Mouse (Mus musculus) frontal cortex, adult 2 months (tissue): ENCODE measurements around the gene Usf2. TPM values are rescaled to one million over a fixed set of nuclear protein-coding genes. Genes with fewer than 3 reads are reported as not detected.
A peak's percentile ranks its signal among the peaks of the same experiment; 100 is the strongest.
"Not testable (repeated sequence)": the region's sequence is repeated elsewhere in the genome, so short reads cannot be mapped to it uniquely, and the experiment has no call there.

Experiments
- DNase-seq, 2 experiments: peaks; one replicate each; pipeline ENCODE4 v3.0.0; 2022; ENCODE audit warnings: low spot score in 1 of 2; ENCODE audit errors: extremely low spot score in 1 of 2
- polyA plus RNA-seq: library from polyadenylated mRNA; depleted of rRNA; stranded (reverse); fragments of >200 nt; gene quantifications from 2 replicates; pipeline ENCODE4 v1.2.3, GENCODE M21; 2012

The Usf2 gene
- polyA plus RNA-seq, 1 experiment = 251 TPM

DNA sequence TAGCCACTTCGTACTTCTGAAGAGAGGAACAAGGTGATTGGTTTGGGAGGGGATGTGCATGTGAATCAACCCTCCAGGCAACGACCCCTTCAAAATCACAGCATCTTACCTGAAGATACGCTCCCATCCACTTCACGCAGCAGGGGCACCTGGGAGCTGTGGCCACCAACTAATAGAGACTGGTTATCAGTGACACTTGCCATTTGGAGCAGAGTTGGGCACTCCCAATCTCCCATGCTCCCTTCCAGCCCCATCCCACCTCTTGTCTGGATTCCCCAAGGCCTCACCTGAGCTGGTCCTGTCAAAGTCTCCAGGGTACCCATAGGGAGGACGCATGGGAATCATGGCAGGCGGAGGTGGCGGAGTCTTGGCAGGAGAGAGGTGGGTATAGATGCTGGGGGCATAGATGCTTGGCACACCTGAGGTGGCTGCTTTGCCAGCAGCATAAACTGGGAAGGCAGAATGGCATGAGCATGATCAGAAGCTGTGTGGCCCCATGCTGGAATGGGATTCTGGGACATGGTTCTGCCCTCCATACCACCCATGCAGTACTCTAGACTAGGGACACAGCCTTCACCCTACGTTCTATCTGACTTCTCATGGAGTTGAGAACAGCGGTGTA lies 2.4 kb upstream of the Usf2 start:
- no peak for DNase-seq

DNA sequence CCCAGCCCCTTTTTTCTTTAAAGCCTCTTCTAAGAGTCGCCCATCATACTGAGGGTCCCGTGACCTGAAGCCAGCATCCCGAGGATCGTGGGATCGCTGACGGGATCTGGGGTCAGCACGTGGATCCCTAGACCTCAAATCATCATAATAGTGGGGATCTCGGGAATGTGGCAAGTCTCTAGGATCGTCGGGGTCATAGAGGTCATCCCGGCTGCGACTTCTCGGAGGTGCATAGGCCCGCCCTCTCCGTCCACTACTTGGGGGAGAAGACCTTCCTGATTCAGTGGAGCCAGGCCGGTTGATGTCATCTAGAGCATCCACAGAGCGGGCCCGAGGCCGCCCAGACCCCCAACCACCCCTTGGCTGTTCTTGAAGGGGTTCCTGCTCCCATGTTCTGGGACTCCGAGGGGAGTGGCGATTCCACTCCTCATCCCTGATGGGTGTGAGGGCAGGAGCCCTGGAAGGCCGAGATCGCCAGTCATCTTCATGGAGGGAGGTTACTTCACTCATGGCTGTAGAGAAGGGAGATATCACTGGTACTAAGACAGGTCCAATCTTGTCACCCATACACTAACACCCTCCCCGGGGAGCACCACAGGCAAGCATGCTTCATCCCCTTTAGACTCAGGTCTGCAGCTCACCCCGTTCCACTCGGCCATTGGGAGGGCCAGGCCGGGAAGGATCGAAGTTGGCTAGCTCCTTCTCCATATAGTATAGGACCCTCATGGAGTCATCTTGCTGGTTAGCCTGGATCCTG lies 1.7 kb upstream of the Usf2 start:
- DNase-seq = no peak

DNA sequence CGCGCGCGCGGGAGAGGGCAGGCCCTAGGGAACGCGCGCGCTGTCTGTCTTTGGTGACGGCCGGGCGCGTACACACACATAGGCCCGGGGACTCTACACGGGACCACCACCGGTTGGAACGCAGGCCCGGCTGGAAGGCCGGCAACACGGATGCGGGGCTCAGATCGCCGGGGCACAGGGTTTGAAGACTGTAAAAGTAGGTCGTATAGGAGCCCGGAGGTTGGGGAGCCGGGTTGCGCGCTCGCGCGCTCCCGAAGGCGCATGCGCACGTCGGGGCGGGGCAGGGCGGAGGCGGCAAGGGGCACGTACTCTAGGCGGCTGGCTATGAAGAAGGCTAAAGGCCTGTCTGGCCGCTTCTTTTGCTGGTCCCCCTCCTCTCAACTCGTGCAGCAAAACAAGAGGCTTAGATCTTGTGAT lies 772 bp upstream of the Usf2 start:
- DNase-seq = peak; percentile 79 to 90

- no peak for DNase-seq
These were observed 249 bp downstream of the Usf2 start for GRCm38 (mm10) chr7:30956357-30956751.

DNA sequence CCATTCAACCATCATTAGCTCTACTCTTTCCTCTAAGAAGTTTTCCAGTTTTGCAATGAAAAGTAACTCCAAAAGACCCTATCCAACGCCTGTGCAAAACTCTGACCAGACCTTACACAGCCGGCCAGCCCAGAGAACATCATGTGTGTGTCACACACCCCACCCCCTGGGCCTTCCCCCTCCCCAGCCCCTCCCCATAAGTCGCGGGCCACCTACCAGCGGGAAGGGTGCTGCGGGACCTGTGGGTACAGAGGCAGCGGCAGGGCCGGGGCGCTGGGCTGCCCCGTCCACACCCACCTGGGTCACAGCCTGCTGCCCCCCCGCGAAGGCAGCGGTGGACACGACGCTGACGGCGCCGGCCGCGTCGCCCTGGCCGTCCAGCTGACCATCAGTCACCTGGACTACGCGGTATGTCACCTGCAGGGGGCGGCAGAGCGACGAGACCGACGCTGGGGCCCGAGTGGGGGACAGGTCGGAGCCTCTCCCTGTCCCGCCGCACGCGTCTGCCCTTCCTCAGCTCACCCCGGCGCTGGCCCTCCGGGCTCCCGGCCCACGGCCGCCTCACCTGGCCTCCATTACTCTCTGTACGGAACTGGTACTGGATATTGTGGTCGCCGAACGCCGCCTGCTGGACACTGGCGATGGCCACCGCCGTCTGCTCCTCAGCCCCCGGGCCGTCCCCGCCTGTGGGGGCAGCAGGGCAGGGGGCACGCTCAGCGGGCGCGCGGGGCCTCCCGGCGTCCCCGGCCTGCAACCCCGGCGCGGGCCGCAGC lies 833 bp downstream of the Usf2 start:
- DNase-seq = peak in 1 of 2 experiments; percentile 80

DNA sequence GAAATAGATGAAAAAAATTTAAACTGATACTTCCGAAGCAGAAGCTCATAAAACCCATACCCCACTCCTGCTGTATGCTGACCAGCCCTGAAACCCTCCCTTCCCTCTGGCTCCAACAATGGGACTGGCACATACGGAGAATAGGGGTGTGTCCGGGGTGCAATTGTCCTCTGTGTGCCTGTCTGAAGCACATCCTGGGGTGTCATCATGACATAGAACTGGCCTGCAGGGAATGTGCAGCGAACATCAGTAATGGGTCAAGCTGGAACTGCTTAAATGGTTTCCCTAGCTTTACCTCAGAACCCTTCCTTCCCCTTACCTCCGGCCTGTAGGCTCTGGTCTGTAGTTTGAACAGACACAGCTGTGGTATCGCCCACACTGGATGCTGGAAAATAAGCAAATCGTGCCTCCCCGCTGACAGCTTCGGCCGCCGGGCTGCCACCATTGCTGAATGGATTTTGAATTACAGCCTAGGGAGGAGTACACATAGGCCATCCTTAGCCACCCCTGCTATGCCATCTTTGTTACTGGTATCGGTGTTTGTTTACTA lies 1.6 kb downstream of the Usf2 start:
- DNase-seq = peak in 1 of 2 experiments; percentile 16

DNA sequence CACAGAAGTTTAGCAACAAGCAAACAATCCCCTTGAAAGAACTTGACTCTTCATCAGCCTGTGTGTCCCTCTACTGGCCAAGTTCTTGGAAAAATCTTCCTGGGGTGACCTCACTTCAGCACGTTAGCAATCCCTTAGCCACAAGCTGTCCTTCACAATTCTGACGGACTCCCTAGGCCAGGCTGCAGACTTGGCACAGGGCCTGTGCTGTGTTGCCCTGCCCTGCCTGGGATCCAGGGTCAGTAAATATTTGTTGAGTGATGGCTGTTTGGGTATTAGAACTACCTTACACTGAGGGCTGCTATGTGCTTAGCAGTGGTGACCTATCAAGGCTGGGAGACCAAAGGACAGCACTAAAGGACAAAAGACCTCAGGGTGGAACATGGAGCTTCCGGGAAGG lies 2.6 kb downstream of the Usf2 start:
- no peak for DNase-seq

- no peak for DNase-seq
These were observed 3.1 kb downstream of the Usf2 start for GRCm38 (mm10) chr7:30953459-30953858.

DNA sequence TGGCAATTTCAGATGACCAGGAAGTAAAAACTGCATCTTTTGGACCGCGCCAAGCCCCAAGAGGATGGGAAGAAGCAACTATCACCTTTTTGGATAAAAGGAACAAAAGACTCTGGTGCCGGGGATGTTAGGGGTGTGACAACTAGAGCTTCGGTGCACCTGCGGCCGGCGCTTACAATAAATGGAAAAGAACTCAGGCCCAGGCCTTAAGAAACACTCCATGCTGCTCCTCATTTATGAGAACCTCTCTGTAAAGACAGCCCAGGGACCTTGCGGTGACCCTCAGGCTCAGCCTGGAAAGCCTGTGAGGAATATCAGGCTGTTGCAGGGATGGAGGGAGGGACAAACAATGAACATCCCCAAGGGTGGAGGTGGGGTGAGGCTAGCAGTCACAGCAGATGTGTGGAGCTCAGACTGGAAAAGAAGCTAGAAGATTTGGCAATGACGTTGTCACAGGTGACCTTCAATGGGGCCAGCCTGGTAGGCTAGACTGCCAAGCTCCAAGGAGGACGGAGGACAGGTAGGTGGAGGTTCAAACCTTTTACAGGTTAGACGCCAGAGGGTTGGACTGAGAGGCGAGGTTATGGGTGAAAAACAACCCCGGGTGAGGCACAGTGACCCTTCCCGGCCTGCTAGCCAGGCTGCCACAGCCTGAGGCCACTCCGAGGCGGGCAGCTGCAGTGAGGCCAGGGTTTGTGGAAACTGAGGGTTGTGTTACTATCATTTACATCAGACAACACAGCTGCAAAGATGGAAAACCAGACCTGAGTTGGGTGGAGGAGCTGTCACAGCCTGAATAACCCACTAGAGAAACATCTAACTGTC lies 4.0 kb downstream of the Usf2 start:
- DNase-seq = no peak

- DNase-seq = not testable (repeated sequence)
These were observed 6.7 kb downstream of the Usf2 start for GRCm38 (mm10) chr7:30949902-30950301.

DNA sequence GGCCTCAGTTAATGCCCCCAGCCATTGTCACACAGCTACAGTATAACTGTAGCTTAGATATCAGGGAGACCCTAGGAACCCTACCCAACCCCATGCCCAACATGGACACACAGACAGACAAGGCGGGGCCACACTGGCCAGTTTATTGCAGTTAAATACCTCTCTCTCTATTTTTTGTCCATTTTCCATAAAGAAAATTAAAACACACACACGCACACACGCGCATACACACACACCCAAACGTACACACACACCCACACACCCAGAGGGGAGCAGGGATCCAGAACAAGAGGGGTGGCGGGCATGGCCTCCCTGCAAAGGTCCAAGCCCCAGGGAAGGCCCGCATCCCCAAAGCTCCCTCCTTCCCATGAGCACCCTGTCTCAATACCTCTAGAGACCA lies 10.7 kb downstream of the Usf2 start:
- DNase-seq = no peak

GRCm38 (mm10) chr7:30945466-30945865 lies 11.1 kb downstream of the Usf2 start:
- DNase-seq = not testable (repeated sequence)

- DNase-seq = not testable (repeated sequence)
These were observed 11.9 kb downstream of the Usf2 start for GRCm38 (mm10) chr7:30944706-30945105.

- no peak for DNase-seq
These were observed 12.5 kb downstream of the Usf2 start, which contains the start of gene Hamp for GRCm38 (mm10) chr7:30943909-30944635. Hamp (minus strand) TSS chr7:30944032.

GRCm38 (mm10) chr7:30942365-30942764 lies 14.2 kb downstream of the Usf2 start:
- DNase-seq = not testable (repeated sequence)

- not testable (repeated sequence) for DNase-seq
These were observed 16.5 kb downstream of the Usf2 start for GRCm38 (mm10) chr7:30940070-30940469.

DNA sequence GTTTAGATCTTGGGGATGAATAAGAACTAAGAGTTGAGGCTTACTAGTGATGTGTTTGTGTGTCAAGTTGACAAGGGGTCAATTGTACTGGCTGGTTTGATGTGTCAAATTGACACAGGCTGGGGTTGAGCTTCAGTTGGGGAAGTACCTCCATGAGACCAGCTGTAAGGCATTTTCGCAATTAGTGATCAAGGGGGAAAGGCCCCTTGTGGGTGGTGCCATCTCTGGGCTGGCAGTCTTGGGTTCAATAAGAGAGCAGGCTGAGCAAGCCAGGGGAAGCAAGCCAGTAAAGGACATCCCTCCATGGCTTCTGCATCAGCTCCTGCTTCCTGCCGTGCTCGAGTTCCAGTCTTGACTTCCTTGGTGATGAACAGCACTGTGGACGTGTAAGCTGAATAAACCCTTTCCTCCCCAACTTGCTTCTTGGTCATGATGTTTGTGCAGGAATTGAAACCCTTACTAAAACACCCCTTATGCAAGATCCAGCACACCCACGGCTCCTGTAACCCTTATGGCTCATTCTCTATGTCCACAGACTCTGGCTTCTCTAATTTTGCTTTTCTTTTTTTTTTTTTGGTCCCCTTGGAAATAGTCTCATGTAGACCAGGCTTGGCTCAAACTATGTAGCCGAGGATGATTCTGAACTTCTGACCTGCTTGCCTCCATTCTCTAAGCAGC lies 21.0 kb downstream of the Usf2 start:
- DNase-seq = not testable (repeated sequence)

DNA sequence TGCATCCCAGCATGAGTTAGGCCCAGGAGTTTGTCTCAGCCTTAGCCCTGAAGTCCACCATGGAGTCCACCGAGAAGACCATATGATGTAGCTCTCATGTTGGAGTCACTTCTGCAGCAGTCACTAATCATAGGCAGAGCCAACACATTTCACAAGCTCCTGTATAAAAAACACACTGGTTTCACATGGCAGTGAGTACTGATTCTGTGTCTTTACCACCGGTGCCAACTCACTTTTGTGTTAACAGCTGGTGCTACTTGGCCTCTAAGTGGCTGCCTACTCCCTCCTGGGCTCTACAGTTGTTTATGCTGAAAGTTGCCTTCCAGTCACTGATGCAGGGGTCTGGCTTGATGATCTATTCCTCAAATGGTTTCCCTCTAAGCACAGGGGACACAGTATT lies 32.0 kb downstream of the Usf2 start, which contains the start of gene Hamp2:
Gene Hamp2, minus strand, starts transcription at position 101 of the 400 bp plus-strand sequence.
- not testable (repeated sequence) for DNase-seq

DNA sequence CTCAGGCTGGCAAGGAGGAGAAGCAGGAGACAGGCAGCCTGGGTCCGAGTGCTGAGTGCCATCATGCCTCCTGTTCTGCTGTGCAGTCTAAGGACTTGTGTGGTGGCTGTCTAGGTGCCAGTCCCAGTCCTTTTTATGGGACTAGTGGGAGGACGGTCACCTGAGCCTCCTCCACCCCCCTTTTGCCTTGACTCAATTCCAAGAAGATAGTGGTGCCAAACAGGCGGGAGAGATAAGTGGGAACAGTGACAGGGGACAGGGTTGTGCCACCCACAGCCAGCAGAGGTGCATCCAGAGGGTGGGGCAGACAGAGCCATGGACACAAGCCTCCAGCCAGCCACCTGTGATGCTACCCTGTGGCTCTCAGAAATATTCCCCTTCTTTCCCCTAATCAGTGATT lies 32.5 kb downstream of the Usf2 start:
- no peak for DNase-seq
